Mouse (Mus musculus) megakaryocyte, embryonic 14.5 days (primary cell): ENCODE measurements around the gene Lep.

ENCODE experiments used
- FLI1 ChIP-seq: IDR thresholded peaks from 2 replicates; pipeline ENCODE4 v1.6.1; 2012; ENCODE audit warnings: low read length, inconsistent platforms, mixed read lengths
- GATA1 ChIP-seq: IDR thresholded peaks from 3 replicates; pipeline ENCODE4 v1.6.1; 2012; ENCODE audit warnings: mixed read lengths, low read length, inconsistent platforms, borderline replicate concordance

GRCm38 (mm10) chr6:29115756-29116155, 55.7 kb downstream of the Lep start:
- TF ChIP-seq GATA1 (no peak), FLI1 (no peak)
